In genomic region chr11:79833817-79834216, GRCm38 (mm10) we compare ENCODE assay signal across 30 mouse cellular contexts.
DNase-seq lines count a peak whose midpoint lies in the region; ATAC-seq and TF ChIP-seq lines count a peak whose summit lies in the region.
"Had no signal": no experiment of that assay in that cellular context is flagged by ENCODE, and none has a peak within 500 bp of the region (broad histone marks: within the 10 kb centered on the region; RNA-seq: fewer than 3 reads in every experiment).

No protein-coding gene starts in this region.

- no peak overlapping the region for H3K4me2 ChIP-seq in midbrain, embryonic 11.5 days
- no peak overlapping the region for H3K4me2 ChIP-seq in midbrain, embryonic 14.5 days (ENCODE audit: low read length)
- H3K4me2 ChIP-seq: embryonic facial prominence, embryonic 15.5 days; forebrain, embryonic 15.5 days; heart, embryonic 12.5 days; hindbrain, embryonic 12.5 days; limb, embryonic 13.5 days; liver, embryonic 12.5 days had no signal

- H3K27ac ChIP-seq in midbrain, embryonic 11.5 days (ENCODE audit: low read depth, low read length): no peak overlapping the region
- no peak overlapping the region for H3K27ac ChIP-seq in midbrain, embryonic 14.5 days (replicated peaks; ENCODE audit: low read depth, low read length)
- H3K27ac ChIP-seq in kidney, adult 2 months (ENCODE audit: insufficient read depth, low read depth, low read length): no peak overlapping the region
- H3K27ac ChIP-seq: embryonic facial prominence, embryonic 15.5 days; forebrain, embryonic 15.5 days; hindbrain, embryonic 12.5 days; limb, embryonic 13.5 days; liver, embryonic 12.5 days had no signal

- no peaks in the 10 kb centered on the region for H3K27me3 ChIP-seq in midbrain, embryonic 11.5 days (ENCODE audit: control insufficient read depth, insufficient read depth, low read length)
- no peaks in the 10 kb centered on the region for H3K27me3 ChIP-seq in midbrain, embryonic 14.5 days (ENCODE audit: control insufficient read depth, insufficient read depth, low read length)
- no peaks in the 10 kb centered on the region for H3K27me3 ChIP-seq in kidney, adult 2 months (replicated peaks; ENCODE audit: control insufficient read depth, insufficient read depth, low read length)
- H3K27me3 ChIP-seq: embryonic facial prominence, embryonic 15.5 days; forebrain, embryonic 15.5 days; heart, embryonic 12.5 days; hindbrain, embryonic 12.5 days; limb, embryonic 13.5 days had no signal

- H3K36me3 ChIP-seq in midbrain, embryonic 11.5 days (ENCODE audit: control insufficient read depth, insufficient read depth, low read length): no peaks in the 10 kb centered on the region
- no peaks in the 10 kb centered on the region for H3K36me3 ChIP-seq in midbrain, embryonic 14.5 days (ENCODE audit: control insufficient read depth, insufficient read depth, low read length)
- no peaks in the 10 kb centered on the region for H3K36me3 ChIP-seq in kidney, adult 2 months (ENCODE audit: control insufficient read depth, insufficient read depth, low read length)
- H3K36me3 ChIP-seq: embryonic facial prominence, embryonic 15.5 days; forebrain, embryonic 15.5 days; G1E; heart, embryonic 12.5 days; hindbrain, embryonic 12.5 days; limb, embryonic 13.5 days; liver, embryonic 12.5 days had no signal

- peak; percentile 84 for DNase-seq in midbrain, embryonic 11.5 days (ENCODE audit: low spot score, missing footprints)
- no peak for DNase-seq in midbrain, embryonic 14.5 days
- DNase-seq in CD4-positive helper T cell, adult 2 months (ENCODE audit: low read depth, low spot score): peak; percentile 10
- DNase-seq in NIH3T3 (ENCODE audit: low read depth): peak; percentile 20
- no peak for DNase-seq in kidney, adult 2 months
- DNase-seq in left cerebral cortex, postnatal 4 days: no peak
- DNase-seq: adrenal gland, postnatal 10 days; cerebellum, adult 18-20 months; cerebellum, postnatal 14 days; gastrocnemius, postnatal 14 days; heart, adult 18-20 months; heart, postnatal 10 days; kidney, adult 9 months; kidney, postnatal 14 days; layer of hippocampus, postnatal 36 days; lung, adult 2 months; lung, postnatal 14 days; retina, postnatal 1 day; right cerebral cortex, postnatal 25 days; spleen, adult 18-20 months; thymus, postnatal 36 days had no signal

- peaks cover 2% of the 10 kb centered on the region; the same call in 1 of the 2 replicates for H3K4me1 ChIP-seq in midbrain, embryonic 11.5 days (ENCODE audit: control insufficient read depth, insufficient read depth, low read length)
- H3K4me1 ChIP-seq in midbrain, embryonic 14.5 days (ENCODE audit: control insufficient read depth, insufficient read depth, low read length): no peaks in the 10 kb centered on the region
- peaks cover 3% of the 10 kb centered on the region; the same call in 1 of the 2 replicates for H3K4me1 ChIP-seq in kidney, adult 2 months (ENCODE audit: control insufficient read depth, insufficient read depth, low read length)
- H3K4me1 ChIP-seq: forebrain, embryonic 15.5 days had no signal

- no peaks in the 10 kb centered on the region for H3K9me3 ChIP-seq in midbrain, embryonic 11.5 days (ENCODE audit: control insufficient read depth, low read length)
- H3K9me3 ChIP-seq in midbrain, embryonic 14.5 days (ENCODE audit: control insufficient read depth, low read length): no peaks in the 10 kb centered on the region
- H3K9me3 ChIP-seq: embryonic facial prominence, embryonic 15.5 days; forebrain, embryonic 15.5 days; G1E; heart, embryonic 12.5 days; hindbrain, embryonic 12.5 days; limb, embryonic 13.5 days; liver, embryonic 12.5 days had no signal

- no peak overlapping the region for H3K9ac ChIP-seq in midbrain, embryonic 11.5 days (ENCODE audit: low read length)
- H3K9ac ChIP-seq in midbrain, embryonic 14.5 days (replicated peaks; ENCODE audit: low read length): no peak overlapping the region
- H3K9ac ChIP-seq: embryonic facial prominence, embryonic 15.5 days; forebrain, embryonic 15.5 days; heart, embryonic 12.5 days; hindbrain, embryonic 12.5 days; limb, embryonic 13.5 days; liver, embryonic 12.5 days had no signal

- intact Hi-C loops in left cerebral cortex, postnatal 4 days (cut with DNase I): no loop called here

- WGBS in midbrain, embryonic 11.5 days: 18% methylated on average over 2 of the region's 2 CpGs
- 22% methylated on average over 2 of the region's 2 CpGs for WGBS in midbrain, embryonic 14.5 days
- WGBS in kidney, adult 2 months: 75% methylated on average over 2 of the region's 2 CpGs

- TF ChIP-seq POLR2A in kidney, adult 2 months (IDR thresholded peaks at IDR 0.05; ENCODE audit: low read depth, low read length): no peak

- ATAC-seq in midbrain, embryonic 11.5 days (ENCODE audit: low FRiP score): no peak
- ATAC-seq in midbrain, embryonic 14.5 days (ENCODE audit: low FRiP score, low TSS enrichment): no peak
- 0 out of 2 replicates have a peak, but pooled peaks have one; percentile 44 for ATAC-seq in granulocyte monocyte progenitor cell, adult 5-6 weeks (replicated peaks; ENCODE audit: poor library complexity, severe bottlenecking)
- ATAC-seq: activated CD4-positive, CD25-positive, alpha-beta regulatory T cell, adult 4 months; forebrain, embryonic 15.5 days; liver, embryonic 12.5 days had no signal

- H3K4me3 ChIP-seq in midbrain, embryonic 11.5 days (ENCODE audit: low read depth, low read length): no peak overlapping the region
- no peak overlapping the region for H3K4me3 ChIP-seq in midbrain, embryonic 14.5 days (replicated peaks; ENCODE audit: low read depth, low read length)
- H3K4me3 ChIP-seq in kidney, adult 2 months (ENCODE audit: insufficient read depth, low read depth, low read length): no peak overlapping the region
- H3K4me3 ChIP-seq: embryonic facial prominence, embryonic 15.5 days; forebrain, embryonic 15.5 days; heart, embryonic 12.5 days; hindbrain, embryonic 12.5 days; limb, embryonic 13.5 days; liver, embryonic 12.5 days had no signal

- no peak for TF ChIP-seq CTCF in kidney, adult 2 months (conservative IDR thresholded peaks at IDR 0.05; ENCODE audit: insufficient read depth, insufficient read length, low read depth, low read length)

Comparison
In these comparisons a context has a peak if more than half of its experiments do, and no peak if none do; other contexts are left out.
1. DNase-seq: peak in midbrain, embryonic 11.5 days (single experiment), CD4-positive helper T cell, adult 2 months (single experiment) and NIH3T3 (single experiment); none in midbrain, embryonic 14.5 days (single experiment), kidney, adult 2 months (single experiment) and left cerebral cortex, postnatal 4 days (single experiment).